Mouse (Mus musculus) olfactory bulb, adult 2 months (tissue): Measurements from ENCODE around the gene Smlr1. TPM values are rescaled to one million over a fixed set of nuclear protein-coding genes. Genes with fewer than 3 reads are reported as not detected.

Experiments used
- H3K27ac ChIP-seq: fragments of 200-500 bp; 2 replicates; pipeline ENCODE4 v1.5.1; 2012; ENCODE audit warnings: low read depth, low read length; ENCODE audit not compliant: insufficient read depth
- H3K4me1 ChIP-seq: fragments of 200-500 bp; 2 replicates; pipeline ENCODE4 v1.6.1; 2012; ENCODE audit warnings: low read length; ENCODE audit not compliant: control insufficient read depth, insufficient read depth
- H3K4me3 ChIP-seq: fragments of 200-500 bp; 2 replicates; pipeline ENCODE4 v1.5.1; 2012; ENCODE audit warnings: mild to moderate bottlenecking, low read depth, low read length, moderate library complexity; ENCODE audit not compliant: insufficient read depth
- CTCF ChIP-seq: fragments of 200-500 bp; IDR thresholded peaks from 2 replicates; pipeline ENCODE4 v1.5.1; 2012; ENCODE audit warnings: low read depth, mild to moderate bottlenecking, low read length, moderate library complexity; ENCODE audit not compliant: insufficient read depth
- POLR2A ChIP-seq: fragments of 200-500 bp; IDR thresholded peaks from 2 replicates; pipeline ENCODE4 v1.6.1; 2012; ENCODE audit warnings: mild to moderate bottlenecking, low read depth, low read length, moderate library complexity; ENCODE audit not compliant: insufficient read depth
- WGBS: fragments of 180-500 bp; shearing (Covaris S2); methylation state at CpG from one replicate; pipeline ENCODE4 v1.1.7; 2018; 5-methylcytosine and 5-hydroxymethylcytosine counted together
- polyA plus RNA-seq: library from polyadenylated mRNA; stranded (reverse); fragments of >200 nt; gene quantifications from 2 replicates; pipeline ENCODE4 v1.2.4, GENCODE M21; 2012; ENCODE audit warnings: low replicate concordance; ENCODE audit not compliant: missing spikeins, insufficient read depth, insufficient read length

The Smlr1 gene
- polyA plus RNA-seq, 1 experiment: not detected

DNA sequence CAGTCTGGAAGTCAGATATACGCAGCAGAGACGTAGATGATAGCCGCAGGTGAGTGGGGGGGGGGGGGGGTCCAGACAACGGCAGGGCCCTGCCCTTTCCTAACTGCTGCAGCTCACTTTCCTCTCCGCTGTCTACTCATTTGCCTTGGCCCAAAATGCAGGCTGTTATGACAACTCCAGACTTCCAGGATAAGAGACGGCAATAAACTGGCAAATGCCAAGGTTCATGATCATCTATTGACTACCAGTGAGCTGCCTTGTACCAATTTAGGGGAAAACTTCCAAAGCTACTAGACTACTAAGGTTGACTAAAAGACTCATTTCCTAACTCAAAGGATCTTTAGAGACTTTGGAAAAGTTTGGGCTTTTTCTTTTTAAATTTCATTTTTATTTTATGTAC lies 554 bp upstream of the Smlr1 start:
- Histone ChIP-seq H3K4me3 (no peak overlapping the region), H3K4me1 (no peaks in the 10 kb centered on the region), H3K27ac (no peak overlapping the region)
- TF ChIP-seq POLR2A (no peak), CTCF (no peak)
- WGBS: 96% methylated on average over 6 of the region's 6 CpGs

DNA sequence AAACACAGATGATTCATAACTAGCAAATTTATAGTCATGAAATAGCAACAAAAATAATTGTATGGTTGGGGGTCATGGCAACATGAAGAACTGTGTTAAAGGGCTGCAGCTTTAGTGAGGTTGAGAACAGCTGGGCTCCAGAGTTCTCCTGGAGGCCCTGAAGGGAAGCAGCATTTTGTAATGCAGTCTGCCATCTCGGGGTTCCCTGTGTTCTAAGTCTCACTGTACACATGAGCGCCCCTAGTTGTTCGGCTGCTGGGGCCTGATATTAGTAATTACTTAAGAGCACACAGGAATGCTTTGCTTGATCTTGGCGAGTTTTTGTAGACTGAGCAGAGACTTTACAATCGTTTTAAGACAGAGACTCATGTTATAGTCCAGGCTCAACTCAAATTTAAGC lies 1.6 kb downstream of the Smlr1 start:
- TF ChIP-seq CTCF (no peak), POLR2A (no peak)
- WGBS: 89% methylated on average over 5 of the region's 5 CpGs
- H3K4me3 ChIP-seq: no peak overlapping the region
- no peaks in the 10 kb centered on the region for H3K4me1 ChIP-seq
- H3K27ac ChIP-seq: no peak overlapping the region

DNA sequence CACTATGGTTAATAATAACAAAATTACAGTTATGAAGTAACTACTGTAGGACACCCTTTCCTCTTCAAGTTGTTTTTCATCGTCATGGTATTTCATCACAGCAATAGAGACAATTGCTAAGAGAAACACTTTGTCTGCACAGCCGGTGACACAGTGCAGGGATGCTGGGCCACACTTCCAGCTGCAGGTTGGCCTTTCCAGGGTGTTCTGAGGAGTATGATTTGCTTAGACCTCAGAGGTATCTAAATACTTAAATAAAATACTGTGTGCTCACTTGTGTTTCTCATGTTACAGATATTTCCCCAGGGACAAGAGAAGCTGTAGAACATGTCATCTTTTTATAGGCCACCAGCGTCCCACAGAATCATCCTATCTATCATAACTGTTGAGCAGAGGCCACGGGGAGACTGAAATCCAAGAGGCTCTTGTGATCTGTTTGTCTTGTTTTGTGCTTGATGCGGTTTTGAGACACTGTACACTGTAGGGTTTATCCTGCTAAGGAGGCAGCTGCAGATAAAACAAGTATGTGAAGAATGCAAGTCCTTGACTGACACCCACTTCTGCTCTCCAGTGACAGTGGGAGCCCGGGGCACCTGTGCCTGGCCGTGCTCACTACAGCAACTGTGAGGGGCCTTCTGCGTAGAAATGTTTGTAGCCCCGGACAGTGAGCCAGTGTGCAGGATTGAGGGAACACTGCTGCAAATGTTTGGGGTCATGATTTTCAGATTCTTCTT lies 2.4 kb downstream of the Smlr1 start:
- Histone ChIP-seq H3K4me1 (no peaks in the 10 kb centered on the region), H3K27ac (no peak overlapping the region), H3K4me3 (no peak overlapping the region)
- TF ChIP-seq POLR2A: no peak
- no peak for TF ChIP-seq CTCF
- WGBS: 87% methylated on average over 9 of the region's 9 CpGs

DNA sequence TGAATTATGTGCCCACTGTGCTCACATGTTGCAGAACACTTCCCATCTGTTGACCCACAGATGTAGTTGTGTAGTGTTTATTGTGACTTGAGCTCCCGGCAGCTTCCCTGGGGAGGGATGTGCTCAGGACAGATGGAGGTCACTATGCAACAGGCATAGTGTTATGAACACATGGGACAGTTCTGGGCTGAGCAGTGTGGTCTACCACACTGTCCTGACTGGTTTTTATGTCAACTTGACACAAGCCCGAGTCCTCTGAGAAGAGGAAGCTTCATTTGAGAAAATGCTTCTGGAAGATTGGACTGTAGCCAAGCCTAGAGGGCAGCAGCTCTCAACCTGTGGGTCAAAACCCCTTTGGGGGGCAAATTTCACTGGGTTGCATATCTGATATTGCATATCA lies 3.0 kb downstream of the Smlr1 start:
- Histone ChIP-seq H3K4me1 (no peaks in the 10 kb centered on the region), H3K4me3 (no peak overlapping the region), H3K27ac (no peak overlapping the region)
- 89% methylated on average over 2 of the region's 2 CpGs for WGBS
- TF ChIP-seq POLR2A: no peak

DNA sequence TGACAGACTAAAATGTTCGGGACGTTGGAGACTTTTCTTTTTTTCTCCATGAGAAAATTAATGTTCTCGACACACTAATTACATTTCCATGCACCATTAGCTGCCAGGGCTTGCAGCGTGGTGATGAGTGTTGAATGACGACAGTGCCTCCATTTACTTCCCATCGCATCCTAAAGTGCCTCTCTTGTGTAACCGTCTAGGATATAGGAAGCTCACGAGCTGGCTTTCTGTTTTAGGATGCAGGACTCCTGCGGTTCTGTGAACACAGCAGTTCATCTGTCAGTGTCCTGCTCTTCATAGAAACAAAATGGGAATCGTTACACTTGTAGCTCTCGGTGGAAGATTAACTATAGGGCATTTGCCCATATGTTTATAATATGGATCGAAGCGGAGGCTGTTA lies 4.7 kb downstream of the Smlr1 start:
- Histone ChIP-seq H3K4me3 (no peak overlapping the region), H3K27ac (no peak overlapping the region), H3K4me1 (no peaks in the 10 kb centered on the region)
- no peak for TF ChIP-seq POLR2A
- TF ChIP-seq CTCF: no peak
- 75% methylated on average over 13 of the region's 13 CpGs for WGBS

DNA sequence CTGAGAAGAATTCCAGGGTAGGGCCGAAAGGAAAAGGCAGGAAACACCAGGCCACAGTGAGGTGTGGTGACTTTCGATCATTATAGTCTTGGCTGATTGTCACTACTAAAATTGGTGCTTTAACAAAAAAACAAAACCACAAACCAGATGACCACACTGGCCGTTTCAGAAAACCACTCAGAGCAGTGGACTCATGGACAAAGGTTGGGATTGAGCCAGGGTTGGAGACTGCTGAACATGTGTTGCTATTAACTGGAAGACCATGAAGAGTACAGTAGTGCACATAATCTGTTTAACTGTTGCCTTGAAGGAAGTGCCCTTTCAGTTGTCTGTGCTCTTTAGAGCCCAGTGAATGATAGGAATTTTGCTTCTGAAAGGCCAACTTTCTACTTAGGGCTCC lies 8.9 kb downstream of the Smlr1 start:
- WGBS: 77% methylated on average over 3 of the region's 3 CpGs
- no peaks in the 10 kb centered on the region for H3K4me1 ChIP-seq
- TF ChIP-seq POLR2A: no peak
- no peak for TF ChIP-seq CTCF
- no peak overlapping the region for H3K4me3 ChIP-seq
- H3K27ac ChIP-seq: no peak overlapping the region

DNA sequence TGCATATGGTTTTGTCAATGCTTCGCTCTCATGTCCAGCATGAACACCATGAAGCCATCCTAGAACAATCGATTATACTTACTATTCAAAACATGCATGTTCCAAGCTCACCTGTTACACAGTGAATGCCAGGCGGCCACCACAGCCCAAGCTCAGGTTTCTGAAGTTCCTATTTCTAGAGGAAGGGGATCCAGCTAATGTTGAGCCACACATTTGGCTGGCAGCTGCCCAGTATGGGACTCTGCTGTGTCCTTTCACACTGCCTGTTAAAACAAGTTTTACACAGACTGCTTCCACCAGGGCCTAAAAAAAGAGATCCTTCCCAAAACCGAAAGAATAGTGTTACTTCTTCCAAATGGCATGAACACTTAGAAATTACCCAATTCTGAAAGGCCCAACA lies 9.4 kb downstream of the Smlr1 start:
- H3K4me1 ChIP-seq: no peaks in the 10 kb centered on the region
- no peak for TF ChIP-seq POLR2A
- TF ChIP-seq CTCF: no peak
- H3K4me3 ChIP-seq: no peak overlapping the region
- WGBS: 92% methylated on average over 4 of the region's 4 CpGs
- H3K27ac ChIP-seq: no peak overlapping the region

DNA sequence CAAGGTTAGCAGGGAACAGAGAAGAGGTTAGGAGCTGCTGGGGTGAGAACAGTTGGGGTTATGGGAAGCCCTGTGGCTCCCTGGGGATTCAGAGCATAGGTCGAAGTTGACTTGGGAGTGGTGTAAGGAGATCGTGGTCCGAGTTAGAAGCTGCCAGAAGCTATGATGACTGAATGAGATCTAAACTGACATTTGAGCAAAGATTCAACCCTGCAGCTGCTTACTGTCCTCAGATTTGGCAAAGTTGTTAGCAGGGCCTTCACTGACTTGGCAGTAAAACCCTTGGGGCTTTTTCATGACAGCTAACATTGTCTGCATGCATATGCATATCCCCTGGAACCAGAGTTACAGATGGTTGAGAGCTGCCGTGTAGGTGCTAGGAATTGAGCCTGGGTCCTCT lies 9.9 kb downstream of the Smlr1 start:
- H3K4me3 ChIP-seq: no peak overlapping the region
- WGBS: 82% methylated on average over 4 of the region's 4 CpGs
- TF ChIP-seq CTCF: no peak
- no peak for TF ChIP-seq POLR2A
- no peaks in the 10 kb centered on the region for H3K4me1 ChIP-seq
- H3K27ac ChIP-seq: no peak overlapping the region

DNA sequence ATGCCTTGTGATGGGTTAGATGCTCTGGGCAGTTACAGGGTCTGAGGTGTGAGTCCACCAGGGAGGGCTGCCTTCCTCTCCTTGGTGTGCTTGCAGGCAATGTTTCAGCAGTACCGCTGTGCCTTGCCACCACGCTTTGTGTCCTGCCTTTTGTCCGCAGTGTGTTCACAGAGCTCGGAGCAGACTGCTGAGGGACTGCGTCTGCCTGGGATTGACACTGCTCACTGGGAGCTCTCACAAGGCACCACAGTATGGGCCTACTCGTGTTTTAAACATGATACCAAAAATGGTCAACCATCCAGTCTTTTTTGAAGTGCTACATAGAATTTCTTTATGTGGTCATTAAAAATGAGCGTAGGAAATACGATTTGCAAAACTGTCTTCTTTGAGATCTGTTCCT lies 12.3 kb downstream of the Smlr1 start:
- TF ChIP-seq CTCF: no peak
- no peak for TF ChIP-seq POLR2A
- Histone ChIP-seq H3K27ac (no peak overlapping the region), H3K4me3 (no peak overlapping the region), H3K4me1 (peaks cover 6% of the 10 kb centered on the region; the same call in 1 of the 2 replicates)
- WGBS: 89% methylated on average over 8 of the region's 8 CpGs

DNA sequence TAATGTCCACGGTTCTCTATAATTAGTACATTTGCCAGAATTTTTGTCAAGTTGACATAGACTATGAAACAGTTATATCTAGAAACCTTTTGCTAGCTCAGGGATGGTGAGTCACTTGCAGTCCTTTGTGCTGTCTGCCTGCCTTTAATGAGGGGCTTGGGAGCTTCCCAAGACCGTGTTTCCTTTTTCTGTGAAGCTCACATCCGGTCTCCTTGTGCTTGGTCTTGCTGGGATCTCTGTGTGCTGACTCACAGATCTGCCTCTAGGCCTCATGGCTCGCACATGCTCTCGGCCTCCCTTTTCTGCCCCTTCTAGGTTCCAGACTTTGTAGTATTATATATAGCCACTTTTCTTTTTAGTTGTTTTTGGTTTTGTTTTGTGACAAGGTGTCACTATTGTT lies 15.6 kb downstream of the Smlr1 start:
- 40% methylated on average over 5 of the region's 5 CpGs for WGBS
- Histone ChIP-seq H3K4me3 (no peak overlapping the region), H3K27ac (no peak overlapping the region), H3K4me1 (peaks cover 6% of the 10 kb centered on the region; the same call in 1 of the 2 replicates)
- no peak for TF ChIP-seq POLR2A
- no peak for TF ChIP-seq CTCF
